Mouse (Mus musculus): ENCODE measurements around the gene Surf6. TPM values are rescaled to one million over a fixed set of nuclear protein-coding genes. Genes with fewer than 3 reads are reported as not detected.
A peak's percentile ranks its signal among the peaks of the same experiment; 100 is the strongest.

Gene Surf6
- total RNA-seq (2022), result 10 to 100 TPM; 20.4 to 26.5 (median 25.8) TPM

GRCm38 (mm10) chr2:26902467-26903220 lies at the start of gene Surf6:
Surf6 (minus strand) TSS chr2:26902879.
- DNase-seq (ENCODE audit: low spot score in 2 of 2), result peak; percentile 82 to 97

- no peak for DNase-seq (ENCODE audit: low spot score in 2 of 2)
Observed at GRCm38 (mm10) chr2:26952193-26952592, 49.5 kb upstream of the Surf6 start.

DNA sequence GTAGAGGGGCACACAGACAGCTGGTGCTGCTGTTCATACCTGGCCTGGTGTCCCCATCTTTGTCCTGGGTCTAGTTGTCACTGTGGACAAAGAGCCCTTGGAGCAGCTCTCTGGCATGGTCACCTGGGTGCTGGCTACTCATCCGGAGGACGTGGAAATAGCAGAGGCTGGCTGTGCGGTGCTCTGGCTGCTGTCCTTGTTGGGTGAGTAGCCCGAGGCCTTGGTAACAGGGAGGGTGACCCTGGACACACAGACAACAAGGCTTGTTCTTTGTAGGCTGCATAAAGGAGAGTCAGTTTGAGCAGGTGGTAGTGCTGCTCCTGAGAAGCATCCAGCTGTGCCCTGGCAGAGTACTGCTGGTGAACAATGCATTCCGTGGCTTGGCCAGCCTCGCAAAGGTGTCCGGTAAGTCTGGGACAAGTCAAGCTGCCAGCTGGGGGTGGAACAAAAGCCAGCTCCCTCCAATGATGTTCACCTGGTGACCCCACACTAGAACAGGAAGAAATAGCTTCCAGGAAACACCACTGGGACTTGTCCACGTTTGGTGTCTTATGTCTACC lies 48.7 kb upstream of the Surf6 start:
- DNase-seq (ENCODE audit: low spot score in 2 of 2), result no peak

GRCm38 (mm10) chr2:26950411-26950810 lies 47.7 kb upstream of the Surf6 start:
- DNase-seq (ENCODE audit: low spot score in 2 of 2), result no peak

GRCm38 (mm10) chr2:26943253-26943652 lies 40.6 kb upstream of the Surf6 start:
- no peak for DNase-seq (ENCODE audit: low spot score in 2 of 2)

DNA sequence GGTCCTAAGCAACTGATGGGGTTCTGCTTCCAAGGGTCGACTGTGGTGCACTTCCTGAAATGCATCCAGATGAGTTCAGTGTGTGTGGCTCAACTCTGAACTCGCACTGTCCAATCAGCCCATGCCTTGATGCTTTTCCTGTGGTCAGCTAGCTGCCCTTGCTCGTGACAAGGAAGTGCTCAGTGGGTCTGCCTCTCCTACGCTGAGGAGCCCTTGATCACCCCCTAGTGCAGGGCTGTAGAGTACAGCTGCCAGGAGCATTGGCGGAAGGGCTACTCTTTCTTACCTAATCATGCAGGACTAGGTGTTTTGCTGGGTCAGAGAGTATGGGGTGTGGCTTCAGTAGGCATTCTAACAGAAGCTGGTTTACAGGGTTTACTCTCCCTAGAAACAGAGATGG lies 38.9 kb upstream of the Surf6 start:
- no peak for DNase-seq (ENCODE audit: low spot score in 2 of 2)

- DNase-seq (ENCODE audit: low spot score in 2 of 2), result no peak
Observed at GRCm38 (mm10) chr2:26936425-26936824, 33.7 kb upstream of the Surf6 start.

DNA sequence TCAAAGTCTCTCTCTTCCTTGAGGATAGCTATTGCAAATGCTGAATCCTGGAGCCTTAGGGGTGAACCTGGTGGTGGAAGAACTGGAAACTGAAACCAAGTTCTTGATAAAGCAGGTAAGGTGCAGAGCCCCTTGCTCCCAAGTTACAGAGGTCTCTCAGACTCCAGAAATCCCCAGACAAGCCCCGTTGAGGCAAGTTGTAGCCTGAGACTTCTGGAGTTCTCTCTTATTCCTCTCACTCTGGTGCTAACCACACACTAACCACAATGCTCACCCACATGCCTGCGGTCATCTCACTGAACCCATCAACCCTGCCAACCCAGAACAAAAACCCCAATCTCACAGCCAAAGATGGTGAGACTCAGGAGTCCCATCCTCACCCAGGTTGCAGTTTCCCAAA lies 32.6 kb upstream of the Surf6 start:
- no peak for DNase-seq (ENCODE audit: low spot score in 2 of 2)

DNA sequence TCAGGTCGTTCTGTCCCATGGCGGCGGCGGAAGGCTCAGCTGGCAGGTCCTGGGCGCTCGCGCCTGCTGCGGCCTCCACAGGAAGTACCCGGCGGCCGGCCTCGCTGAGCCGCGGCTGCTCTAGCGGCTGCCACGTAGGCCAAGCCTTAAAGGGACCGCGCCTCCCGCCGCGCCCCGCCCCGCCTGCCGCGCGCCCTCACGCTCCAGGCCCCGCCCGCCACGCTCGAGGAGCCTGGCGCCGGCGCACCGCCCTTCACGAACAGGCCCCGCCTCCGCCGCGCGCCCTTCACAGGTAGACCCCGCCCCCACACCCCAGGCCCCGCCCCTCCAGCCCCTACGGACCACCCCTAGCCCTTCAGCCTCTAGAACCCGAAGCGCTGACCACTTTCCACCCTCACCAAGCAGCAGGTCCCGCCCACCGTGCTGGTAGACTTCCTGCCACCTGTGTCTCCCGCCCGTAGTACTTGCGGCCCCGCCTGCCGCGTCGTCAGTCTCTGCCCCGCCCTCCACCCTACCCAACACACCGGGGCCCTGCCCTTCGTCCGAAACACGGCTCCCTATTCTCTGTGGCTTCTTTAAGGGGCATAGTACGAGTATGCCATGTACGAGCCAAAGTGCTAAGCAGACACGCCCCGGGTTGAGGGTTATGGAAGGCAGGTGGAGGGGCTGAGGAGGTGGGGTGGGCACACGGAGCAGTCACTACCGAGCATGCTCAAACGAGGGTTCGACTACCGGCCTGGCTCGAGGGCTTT lies 30.8 kb upstream of the Surf6 start, which contains the start of the genes Surf4 and Stkld1:
TSS of gene Surf4 (minus strand) at position 625 of the 752 bp plus-strand sequence.
TSS of gene Stkld1 (plus strand) at position 744 of the 752 bp plus-strand sequence.
- DNase-seq (ENCODE audit: low spot score in 2 of 2), result peak; percentile 78 to 93

- no peak for DNase-seq (ENCODE audit: low spot score in 2 of 2)
Observed at GRCm38 (mm10) chr2:26932473-26933303, 30.0 kb upstream of the Surf6 start.

- peak in 1 of 2 experiments; percentile 28 for DNase-seq (ENCODE audit: low spot score in 2 of 2)
Observed at GRCm38 (mm10) chr2:26930390-26930789, 27.7 kb upstream of the Surf6 start.

- DNase-seq (ENCODE audit: low spot score in 2 of 2), result no peak
Observed at GRCm38 (mm10) chr2:26927745-26928476, 25.2 kb upstream of the Surf6 start.

DNA sequence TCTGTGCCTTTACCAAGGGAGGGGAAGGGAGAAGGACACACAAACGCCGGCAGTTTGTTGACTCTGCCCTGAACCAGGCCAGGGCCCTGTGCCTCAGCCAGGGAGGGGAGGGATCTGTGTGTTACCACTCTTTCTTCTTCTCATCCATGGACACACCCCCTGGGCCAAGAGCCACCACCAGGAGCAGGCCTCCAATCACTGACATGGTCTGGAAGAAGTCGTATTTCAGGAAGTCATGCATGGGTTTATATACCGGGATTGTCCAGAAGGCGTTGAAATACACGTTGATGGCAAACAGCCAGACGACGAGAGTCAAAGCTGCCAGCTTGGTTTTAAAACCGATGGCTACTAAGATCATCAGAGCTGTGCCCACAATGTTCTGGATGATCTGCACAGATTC lies 19.1 kb upstream of the Surf6 start:
- DNase-seq (ENCODE audit: low spot score in 2 of 2), result no peak

GRCm38 (mm10) chr2:26920190-26920855 lies 17.6 kb upstream of the Surf6 start:
- no peak for DNase-seq (ENCODE audit: low spot score in 2 of 2)

- DNase-seq (ENCODE audit: low spot score in 2 of 2), result no peak
Observed at GRCm38 (mm10) chr2:26919684-26920083, 17.0 kb upstream of the Surf6 start.

- DNase-seq (ENCODE audit: low spot score in 2 of 2), result peak in 1 of 2 experiments; percentile 26
Observed at GRCm38 (mm10) chr2:26916738-26917137, 14.1 kb upstream of the Surf6 start.

GRCm38 (mm10) chr2:26915927-26916728 lies 13.4 kb upstream of the Surf6 start, which contains the start of the genes Surf2 and Surf1:
Surf2 (plus strand) TSS chr2:26916367.
Surf1 (minus strand) TSS chr2:26916530.
- peak; percentile 74 to 82 for DNase-seq (ENCODE audit: low spot score in 2 of 2)

- no peak for DNase-seq (ENCODE audit: low spot score in 2 of 2)
Observed at GRCm38 (mm10) chr2:26914148-26914941, 11.7 kb upstream of the Surf6 start.

Data from left cerebral cortex, adult 8-10 months (tissue).